Mouse (Mus musculus) MEL (cell line): ENCODE data around the gene Tmem50a. TPM values are rescaled to one million over a fixed set of nuclear protein-coding genes. Genes with fewer than 3 reads are reported as not detected.

ENCODE experiments used
- DNase-seq: peaks from one replicate; pipeline ENCODE4 v3.0.0; 2011; ENCODE audit warnings: low read depth, low spot score
- H3K27ac ChIP-seq: 2 replicates; pipeline ENCODE4 v1.5.1; 2012; ENCODE audit warnings: low read depth, mild to moderate bottlenecking, control low read depth, low read length, moderate library complexity; ENCODE audit not compliant: control insufficient read depth
- H3K27me3 ChIP-seq, 2 experiments: fragments of 150-350 bp in 1 of 2; sonication (generic) in 1 of 2; 2 replicates each; pipeline ENCODE4 v1.6.1; 2012; ENCODE audit warnings: low read length in 2 of 2, mild to moderate bottlenecking in 2 of 2, improper control_type of control experiment in 1 of 2, moderate library complexity in 1 of 2; ENCODE audit not compliant: insufficient read depth in 2 of 2, control insufficient read depth in 1 of 2
- H3K36me3 ChIP-seq, 2 experiments: 2 replicates each; pipeline ENCODE4 v1.6.1; 2012 to 2014; ENCODE audit warnings: low read length in 2 of 2, improper control_type of control experiment in 1 of 2, inconsistent platforms in 1 of 2, mild to moderate bottlenecking in 1 of 2; ENCODE audit not compliant: insufficient read depth in 2 of 2, control insufficient read depth in 1 of 2
- H3K4me1 ChIP-seq, 2 experiments: fragments of 150-350 bp in 1 of 2; sonication (generic) in 1 of 2; 2 replicates each; pipeline ENCODE4 v1.6.1; 2012; ENCODE audit warnings: low read length in 2 of 2, improper control_type of control experiment in 1 of 2, mild to moderate bottlenecking in 1 of 2; ENCODE audit not compliant: insufficient read depth in 2 of 2, control insufficient read depth in 1 of 2
- H3K4me3 ChIP-seq, 2 experiments: fragments of 150-350 bp in 1 of 2; sonication (generic) in 1 of 2; 2 replicates each; pipeline ENCODE4 v1.5.1; 2012; ENCODE audit warnings: low read depth in 2 of 2, low read length in 2 of 2, mild to moderate bottlenecking in 2 of 2, moderate library complexity in 2 of 2, control low read depth in 1 of 2, improper control_type of control experiment in 1 of 2; ENCODE audit not compliant: control insufficient read depth in 1 of 2, insufficient read depth in 1 of 2
- H3K79me2 ChIP-seq: 2 replicates; pipeline ENCODE4 v1.6.1; 2012; ENCODE audit warnings: mild to moderate bottlenecking, low read length, moderate library complexity; ENCODE audit not compliant: control insufficient read depth, poor library complexity, insufficient read depth
- H3K9ac ChIP-seq: 2 replicates; pipeline ENCODE4 v1.6.1; 2012; ENCODE audit warnings: low read depth, mild to moderate bottlenecking, control low read depth, low read length, moderate library complexity; ENCODE audit not compliant: control insufficient read depth, poor library complexity, severe bottlenecking
- H3K9me3 ChIP-seq: fragments of 150-350 bp; sonication (generic); replicated peaks from 2 replicates; pipeline ENCODE4 v1.6.1; 2012; ENCODE audit warnings: mild to moderate bottlenecking, low read length, improper control_type of control experiment, moderate library complexity; ENCODE audit not compliant: insufficient read depth
- BHLHE40 ChIP-seq: IDR thresholded peaks from 2 replicates; pipeline ENCODE4 v1.6.1; 2012; ENCODE audit warnings: low read depth, mild to moderate bottlenecking, inconsistent platforms, low read length, improper control_type of control experiment, borderline replicate concordance
- ELF1 ChIP-seq: IDR thresholded peaks from 2 replicates; pipeline ENCODE4 v1.6.1; 2014; ENCODE audit warnings: low read depth, mild to moderate bottlenecking, inconsistent platforms, low read length, improper control_type of control experiment, moderate library complexity
- EP300 ChIP-seq, 2 experiments: IDR thresholded peaks; 2 replicates each; pipeline ENCODE4 v1.6.1; 2011; ENCODE audit warnings: improper control_type of control experiment in 2 of 2, low read length in 2 of 2, low read depth in 1 of 2, mild to moderate bottlenecking in 1 of 2
- ETS1 ChIP-seq: IDR thresholded peaks from 2 replicates; pipeline ENCODE4 v1.6.1; 2012; ENCODE audit warnings: low read depth, mild to moderate bottlenecking, inconsistent platforms, low read length, improper control_type of control experiment, moderate library complexity
- GABPA ChIP-seq: IDR thresholded peaks from 2 replicates; pipeline ENCODE4 v1.6.1; 2012; ENCODE audit warnings: low read depth, mild to moderate bottlenecking, inconsistent platforms, low read length, improper control_type of control experiment, moderate library complexity
- HCFC1 ChIP-seq: IDR thresholded peaks from 2 replicates; pipeline ENCODE4 v1.6.1; 2012; ENCODE audit warnings: low read depth, mild to moderate bottlenecking, inconsistent platforms, low read length, improper control_type of control experiment, moderate library complexity
- JUND ChIP-seq: IDR thresholded peaks from 2 replicates; pipeline ENCODE4 v1.6.1; 2011; ENCODE audit warnings: low read depth, mild to moderate bottlenecking, improper control_type of control experiment, low read length
- KAT2A ChIP-seq: conservative IDR thresholded peaks from 2 replicates; pipeline ENCODE4 v1.6.1; 2012; ENCODE audit warnings: low read depth, low read length, improper control_type of control experiment, inconsistent platforms
- MAX ChIP-seq: IDR thresholded peaks from 2 replicates; pipeline ENCODE4 v1.6.1; 2011; ENCODE audit warnings: low read length, improper control_type of control experiment
- MXI1 ChIP-seq: IDR thresholded peaks from 2 replicates; pipeline ENCODE4 v1.6.1; 2011; ENCODE audit warnings: mild to moderate bottlenecking, low read depth, low read length, improper control_type of control experiment
- NRF1 ChIP-seq: IDR thresholded peaks from 2 replicates; pipeline ENCODE4 v1.6.1; 2014; ENCODE audit warnings: low read depth, mild to moderate bottlenecking, inconsistent platforms, low read length, improper control_type of control experiment, moderate library complexity; ENCODE audit not compliant: poor library complexity, insufficient read depth, severe bottlenecking
- POLR2A ChIP-seq, 2 experiments: IDR thresholded peaks; 2 replicates each; pipeline ENCODE4 v1.6.1; 2011 to 2012; ENCODE audit warnings: low read length in 2 of 2, mild to moderate bottlenecking in 2 of 2, control low read depth in 1 of 2, improper control_type of control experiment in 1 of 2, low read depth in 1 of 2, moderate library complexity in 1 of 2; ENCODE audit not compliant: control insufficient read depth in 1 of 2, insufficient read depth in 1 of 2, poor library complexity in 1 of 2
- POLR2AphosphoS2 ChIP-seq: IDR thresholded peaks from 2 replicates; pipeline ENCODE4 v1.6.1; 2011; ENCODE audit warnings: low read length, improper control_type of control experiment
- POLR2AphosphoS5 ChIP-seq: IDR thresholded peaks from 2 replicates; pipeline ENCODE4 v1.6.1; 2012; ENCODE audit warnings: low read depth, borderline replicate concordance, mild to moderate bottlenecking, inconsistent platforms, low read length, moderate library complexity, mixed read lengths
- RCOR1 ChIP-seq: IDR thresholded peaks from 2 replicates; pipeline ENCODE4 v1.6.1; 2012; ENCODE audit warnings: low read depth, mild to moderate bottlenecking, inconsistent platforms, low read length, improper control_type of control experiment
- SIN3A ChIP-seq: IDR thresholded peaks from 2 replicates; pipeline ENCODE4 v1.6.1; 2012; ENCODE audit warnings: low read length, improper control_type of control experiment, inconsistent platforms
- SMC3 ChIP-seq: IDR thresholded peaks from 2 replicates; pipeline ENCODE4 v1.6.1; 2011; ENCODE audit warnings: low read depth, low read length, improper control_type of control experiment
- TBP ChIP-seq: IDR thresholded peaks from 2 replicates; pipeline ENCODE4 v1.8.0; 2011; ENCODE audit warnings: low read depth, low read length, improper control_type of control experiment
- TCF12 ChIP-seq: IDR thresholded peaks from 2 replicates; pipeline ENCODE4 v1.6.1; 2014; ENCODE audit warnings: low read depth, mild to moderate bottlenecking, inconsistent platforms, low read length, improper control_type of control experiment, moderate library complexity
- UBTF ChIP-seq: IDR thresholded peaks from 2 replicates; pipeline ENCODE4 v1.6.1; 2012; ENCODE audit warnings: low read depth, mild to moderate bottlenecking, inconsistent platforms, low read length, improper control_type of control experiment, moderate library complexity, borderline replicate concordance; ENCODE audit not compliant: insufficient read depth
- USF1 ChIP-seq: IDR thresholded peaks from 2 replicates; pipeline ENCODE4 v1.6.1; 2014; ENCODE audit warnings: low read depth, mild to moderate bottlenecking, inconsistent platforms, low read length, improper control_type of control experiment, moderate library complexity
- USF2 ChIP-seq, 2 experiments: IDR thresholded peaks; 2 replicates each; pipeline ENCODE4 v1.6.1; 2011 to 2012; ENCODE audit warnings: improper control_type of control experiment in 2 of 2, low read length in 2 of 2, borderline replicate concordance in 1 of 2, inconsistent platforms in 1 of 2, low read depth in 1 of 2, mild to moderate bottlenecking in 1 of 2; ENCODE audit not compliant: insufficient read depth in 1 of 2
- ZC3H11A ChIP-seq: IDR thresholded peaks from 2 replicates; pipeline ENCODE4 v1.6.1; 2012; ENCODE audit warnings: low read depth, mild to moderate bottlenecking, inconsistent platforms, low read length, improper control_type of control experiment
- ZMIZ1 ChIP-seq: IDR thresholded peaks from 2 replicates; pipeline ENCODE4 v1.6.1; 2012; ENCODE audit warnings: low read depth, mild to moderate bottlenecking, inconsistent platforms, low read length, improper control_type of control experiment, moderate library complexity
- ZNF384 ChIP-seq: IDR thresholded peaks from 2 replicates; pipeline ENCODE4 v1.6.1; 2012; ENCODE audit warnings: low read depth, mild to moderate bottlenecking, inconsistent platforms, low read length, improper control_type of control experiment
- polyA plus RNA-seq, 2 experiments: library from polyadenylated mRNA; stranded (reverse) in 1 of 2; unstranded in 1 of 2; fragments of >175 nt in 1 of 2; fragments of >200 nt in 1 of 2; gene quantifications; 2 replicates each; pipeline versions ENCODE4 v1.2.1 to v1.2.4; 2012; ENCODE audit warnings: low replicate concordance in 2 of 2, low read depth in 1 of 2; ENCODE audit not compliant: insufficient read length in 2 of 2, insufficient read depth in 1 of 2, missing spikeins in 1 of 2
- total RNA-seq: library from RNA; depleted of rRNA; stranded (reverse); fragments of 300-350 nt; gene quantifications from 2 replicates; pipeline ENCODE4 v1.2.3, GENCODE M21; 2012

The Tmem50a gene
- total and polyA plus RNA-seq, 3 experiments = 58.5 to 115 TPM; not detected in 1

- H3K4me3 ChIP-seq = no peak overlapping the region
Observed at GRCm38 (mm10) chr4:134937240-134938176, 22.7 kb upstream of the Tmem50a start.

GRCm38 (mm10) chr4:134930684-134931481 lies 16.1 kb upstream of the Tmem50a start, which contains the start of gene Syf2:
TSS of gene Syf2 (plus strand) at chr4:134930898.
- Histone ChIP-seq H3K9ac (peak within 1 kb of the TSS; percentile 93), H3K79me2 (peaks cover 17% of the 10 kb centered on the region), H3K4me1 (peaks cover 3 to 6% of the 10 kb centered on the region in 2 experiments; a peak in 3 of 4 replicates), H3K4me3 (peak within 1 kb of the TSS; percentile 71 to 77), H3K27ac (peak within 1 kb of the TSS; percentile 94), H3K27me3 (no peaks in the 10 kb centered on the region), H3K36me3 (peaks cover 26 to 28% of the 10 kb centered on the region in 2 experiments), H3K9me3 (no peaks in the 10 kb centered on the region)
- DNase-seq = peak; percentile 99
- TF ChIP-seq MAX (peak; percentile 73; the same call in 1 of the 2 replicates), ELF1 (peak; percentile 98), NRF1 (peak; percentile 85), ZNF384 (no peak), KAT2A (peak; percentile 51; the same call in 1 of the 2 replicates), USF2 (IDR thresholded peaks at IDR 0.05; ENCODE audit: borderline replicate concordance in 1 of 2, insufficient read depth in 1 of 2, low read depth in 1 of 2, low read length in 2 of 2) (no peak), GABPA (no peak), TBP (peak; percentile 82), ETS1 (peak; percentile 93), MXI1 (peak; percentile 83), EP300 (IDR thresholded peaks at IDR 0.05; ENCODE audit: low read depth in 1 of 2, low read length in 2 of 2) (peak in 1 of 2 experiments; percentile 48; a peak in 2 of 4 replicates), USF1 (peak; percentile 48; the same call in 1 of the 2 replicates), RCOR1 (0 out of 2 replicates have a peak, but pooled peaks have one; percentile 36), JUND (no peak), ZC3H11A (no peak), SIN3A (peak; percentile 98), POLR2A (IDR thresholded peaks at IDR 0.05; ENCODE audit: control insufficient read depth in 1 of 2, insufficient read depth in 1 of 2, low read depth in 1 of 2, low read length in 2 of 2, poor library complexity in 1 of 2) (peak; percentile 65 to 88; a peak in 3 of 4 replicates), POLR2AphosphoS2 (peak; percentile 96), ZMIZ1 (peak; percentile 97), SMC3 (no peak), POLR2AphosphoS5 (peak; percentile 63; the same call in 1 of the 2 replicates), UBTF (0 out of 2 replicates have a peak, but pooled peaks have one; percentile 56), TCF12 (peak; percentile 66; the same call in 1 of the 2 replicates), BHLHE40 (peak; percentile 32; the same call in 1 of the 2 replicates), HCFC1 (peak; percentile 89)

More at GRCm38 (mm10) chr4:134937240-134938176, 22.7 kb upstream of the Tmem50a start:
- TF ChIP-seq USF1 (no peak), POLR2AphosphoS2 (0 out of 2 replicates have a peak, but pooled peaks have one; percentile 43)
- TF ChIP-seq, all 39 proteins: peak for 1
- H3K79me2 ChIP-seq = no peaks in the 10 kb centered on the region; the same call in 1 of the 2 replicates
- peaks cover 2 to 3% of the 10 kb centered on the region in 2 experiments; a peak in 2 of 4 replicates for H3K27me3 ChIP-seq
- peaks cover 0 to 8% of the 10 kb centered on the region in 2 experiments; a peak in 2 of 4 replicates for H3K36me3 ChIP-seq
- H3K9me3 ChIP-seq = no peaks in the 10 kb centered on the region
- no peaks in the 10 kb centered on the region for H3K4me1 ChIP-seq
- H3K27ac ChIP-seq = no peak overlapping the region
- DNase-seq = no peak
- H3K9ac ChIP-seq = no peak overlapping the region
